Mouse (Mus musculus) G1E (cell line): Measurements from ENCODE around the gene Stx17. TPM values are rescaled to one million over a fixed set of nuclear protein-coding genes. Genes with fewer than 3 reads are reported as not detected.

Experiments
- ATAC-seq: 2 replicates; pipeline ENCODE4 v1.8.0; 2016; ENCODE audit warnings: mild to moderate bottlenecking; ENCODE audit not compliant: insufficient number of reproducible peaks, poor library complexity, low FRiP score, severe bottlenecking; ENCODE audit errors: extremely low read depth
- DNase-seq: peaks from one replicate; pipeline ENCODE4 v3.0.0; 2012; ENCODE audit warnings: low spot score
- H3K27me3 ChIP-seq: 2 replicates; pipeline ENCODE4 v1.6.1; 2012; ENCODE audit warnings: mild to moderate bottlenecking, low read length, inconsistent platforms; ENCODE audit not compliant: insufficient read depth
- H3K36me3 ChIP-seq: replicated peaks from 2 replicates; pipeline ENCODE3; 2012; ENCODE audit warnings: mild to moderate bottlenecking, inconsistent platforms
- H3K4me1 ChIP-seq: 2 replicates; pipeline ENCODE4 v1.6.1; 2012; ENCODE audit warnings: low read depth, low read length, inconsistent platforms, mixed read lengths; ENCODE audit not compliant: insufficient read depth
- H3K4me3 ChIP-seq: 2 replicates; pipeline ENCODE4 v1.5.1; 2012; ENCODE audit warnings: low read depth, mild to moderate bottlenecking, inconsistent platforms, low read length, moderate library complexity, mixed read lengths
- H3K9me3 ChIP-seq: replicated peaks from 2 replicates; pipeline ENCODE4 v1.6.1; 2012; ENCODE audit warnings: inconsistent platforms
- CTCF ChIP-seq: IDR thresholded peaks from 2 replicates; pipeline ENCODE4 v1.5.1; 2012; ENCODE audit warnings: low read depth, low read length, inconsistent platforms, mixed read lengths
- GATA1 ChIP-seq: IDR thresholded peaks from 2 replicates; pipeline ENCODE4 v1.6.1; 2012; ENCODE audit warnings: borderline replicate concordance, low read length, inconsistent platforms, mixed read lengths
- GATA2 ChIP-seq: IDR thresholded peaks from 2 replicates; pipeline ENCODE4 v1.6.1; 2012; ENCODE audit warnings: low read depth, low read length, inconsistent platforms, borderline replicate concordance
- POLR2AphosphoS5 ChIP-seq: IDR thresholded peaks from 2 replicates; pipeline ENCODE4 v1.6.1; 2012; ENCODE audit warnings: low read depth, low read length, inconsistent platforms; ENCODE audit not compliant: insufficient replicate concordance
- TAL1 ChIP-seq: conservative IDR thresholded peaks from 2 replicates; pipeline ENCODE4 v1.6.1; 2012; ENCODE audit warnings: low read depth, low read length, inconsistent platforms, mixed read lengths
- polyA plus RNA-seq: library from polyadenylated mRNA; stranded (reverse); fragments of >175 nt; gene quantifications from 2 replicates; pipeline ENCODE4 v1.2.3, GENCODE M21; 2012
- total RNA-seq, 2 experiments: library from RNA; stranded (forward) in 1 of 2; stranded (reverse) in 1 of 2; fragments of 200-1000 nt in 1 of 2; fragments of >200 nt in 1 of 2; fragmentation: Nextera tagmentation in 1 of 2; gene quantifications; 2 replicates each; pipeline ENCODE4 v1.2.3; 2014 to 2017

Gene Stx17
- total and polyA plus RNA-seq, 3 experiments = 4.0 to 21.8 (median 21.7) TPM

- Histone ChIP-seq H3K4me3 (no peak overlapping the region), H3K36me3 (no peaks in the 10 kb centered on the region), H3K27me3 (0 out of 2 replicates have a peak, but pooled peaks cover 3% of the 10 kb centered on the region), H3K4me1 (no peaks in the 10 kb centered on the region), H3K9me3 (peaks cover 2% of the 10 kb centered on the region; the same call in 1 of the 2 replicates)
- TF ChIP-seq POLR2AphosphoS5 (no peak), TAL1 (no peak), GATA1 (no peak), CTCF (no peak), GATA2 (no peak)
- DNase-seq = no peak
- no peak for ATAC-seq
These were observed 14.4 kb upstream of the Stx17 start for GRCm38 (mm10) chr4:48110331-48110730.

DNA sequence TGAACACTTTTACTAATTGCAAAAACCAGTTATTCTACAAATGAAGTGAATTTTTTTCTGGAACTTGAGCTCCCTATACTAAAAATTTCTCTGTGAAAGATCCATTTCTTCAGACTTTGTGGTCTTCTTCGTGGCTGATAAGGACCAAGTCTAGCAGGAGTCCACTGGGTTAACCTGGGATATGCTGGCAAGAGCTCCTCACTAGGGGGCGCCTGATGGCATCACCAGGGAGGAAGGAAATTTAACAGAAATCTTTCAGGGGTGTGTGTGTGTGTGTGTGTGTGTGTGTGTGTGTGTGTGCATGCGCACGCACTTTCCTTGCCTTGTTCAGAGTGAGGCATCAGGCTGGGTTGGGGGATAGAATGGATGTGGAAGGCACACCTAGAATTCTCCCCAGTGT lies 8.5 kb upstream of the Stx17 start:
- H3K4me1 ChIP-seq = no peaks in the 10 kb centered on the region
- peak; percentile 10 for DNase-seq
- TF ChIP-seq TAL1 = no peak
- TF ChIP-seq POLR2AphosphoS5 = no peak
- no peak for TF ChIP-seq GATA2
- TF ChIP-seq GATA1 = no peak
- TF ChIP-seq CTCF = no peak
- peaks cover 2% of the 10 kb centered on the region; the same call in 1 of the 2 replicates for H3K9me3 ChIP-seq
- no peak for ATAC-seq
- H3K4me3 ChIP-seq = no peak overlapping the region
- no peaks in the 10 kb centered on the region for H3K36me3 ChIP-seq
- H3K27me3 ChIP-seq = peaks cover 19% of the 10 kb centered on the region

GRCm38 (mm10) chr4:48124416-48124772 lies 321 bp upstream of the Stx17 start:
- TF ChIP-seq GATA1 (no peak), TAL1 (no peak), CTCF (no peak), POLR2AphosphoS5 (no peak), GATA2 (no peak)
- Histone ChIP-seq H3K27me3 (peaks cover 7% of the 10 kb centered on the region; the same call in 1 of the 2 replicates), H3K36me3 (peaks cover 6% of the 10 kb centered on the region), H3K4me1 (peaks cover 20% of the 10 kb centered on the region), H3K4me3 (peak overlapping the region; percentile 86), H3K9me3 (no peaks in the 10 kb centered on the region)
- ATAC-seq (peak; percentile 61), DNase-seq (peak; percentile 33)

GRCm38 (mm10) chr4:48130314-48130713 lies 5.6 kb downstream of the Stx17 start:
- no peak for ATAC-seq
- peaks cover 16% of the 10 kb centered on the region for H3K4me1 ChIP-seq
- H3K27me3 ChIP-seq = no peaks in the 10 kb centered on the region
- no peak for TF ChIP-seq CTCF
- TF ChIP-seq GATA2 = no peak
- TF ChIP-seq GATA1 = no peak
- no peak for TF ChIP-seq POLR2AphosphoS5
- TF ChIP-seq TAL1 = no peak
- no peaks in the 10 kb centered on the region for H3K9me3 ChIP-seq
- no peak for DNase-seq
- H3K36me3 ChIP-seq = peaks cover 48% of the 10 kb centered on the region
- H3K4me3 ChIP-seq = no peak overlapping the region

- Histone ChIP-seq H3K36me3 (peaks cover 58% of the 10 kb centered on the region), H3K9me3 (no peaks in the 10 kb centered on the region), H3K4me3 (no peak overlapping the region), H3K27me3 (no peaks in the 10 kb centered on the region), H3K4me1 (peaks cover 7% of the 10 kb centered on the region)
- DNase-seq (no peak), ATAC-seq (no peak)
- no peak for TF ChIP-seq GATA2
- no peak for TF ChIP-seq TAL1
- no peak for TF ChIP-seq POLR2AphosphoS5
- TF ChIP-seq GATA1 = no peak
- TF ChIP-seq CTCF = no peak
These were observed 6.9 kb downstream of the Stx17 start for GRCm38 (mm10) chr4:48131606-48132005.

- Histone ChIP-seq H3K4me1 (peaks cover 2% of the 10 kb centered on the region; the same call in 1 of the 2 replicates), H3K36me3 (peaks cover 60% of the 10 kb centered on the region), H3K27me3 (no peaks in the 10 kb centered on the region), H3K9me3 (no peaks in the 10 kb centered on the region), H3K4me3 (no peak overlapping the region)
- TF ChIP-seq CTCF (no peak), GATA1 (no peak)
- ATAC-seq = no peak
- no peak for DNase-seq
These were observed 8.0 kb downstream of the Stx17 start for GRCm38 (mm10) chr4:48132721-48133120.

DNA sequence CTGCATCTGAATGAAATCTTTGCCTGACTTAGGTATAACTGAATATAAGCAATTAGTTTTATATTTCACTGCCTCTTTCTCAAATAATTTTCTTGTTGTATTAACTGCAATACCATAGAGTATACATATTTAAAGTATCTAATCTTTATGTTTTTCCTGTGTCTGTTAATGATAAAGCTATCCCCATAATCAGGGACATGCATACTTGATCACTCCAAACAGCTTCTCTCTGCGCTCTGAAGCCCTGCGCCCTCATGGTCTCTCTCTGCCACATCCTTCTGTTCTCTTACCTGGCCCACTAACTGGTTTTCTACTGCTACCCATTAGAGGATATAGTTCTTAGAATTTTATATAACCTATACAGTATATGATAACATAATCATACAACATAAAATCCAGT lies 24.8 kb downstream of the Stx17 start:
- Histone ChIP-seq H3K4me3 (no peak overlapping the region), H3K4me1 (peaks cover 12% of the 10 kb centered on the region; the same call in 1 of the 2 replicates), H3K9me3 (no peaks in the 10 kb centered on the region), H3K27me3 (no peaks in the 10 kb centered on the region), H3K36me3 (peaks cover 67% of the 10 kb centered on the region)
- TF ChIP-seq POLR2AphosphoS5 = no peak
- no peak for TF ChIP-seq GATA1
- TF ChIP-seq GATA2 = no peak
- TF ChIP-seq CTCF = no peak
- no peak for TF ChIP-seq TAL1
- no peak for ATAC-seq
- no peak for DNase-seq
